In the genomic region with DNA sequence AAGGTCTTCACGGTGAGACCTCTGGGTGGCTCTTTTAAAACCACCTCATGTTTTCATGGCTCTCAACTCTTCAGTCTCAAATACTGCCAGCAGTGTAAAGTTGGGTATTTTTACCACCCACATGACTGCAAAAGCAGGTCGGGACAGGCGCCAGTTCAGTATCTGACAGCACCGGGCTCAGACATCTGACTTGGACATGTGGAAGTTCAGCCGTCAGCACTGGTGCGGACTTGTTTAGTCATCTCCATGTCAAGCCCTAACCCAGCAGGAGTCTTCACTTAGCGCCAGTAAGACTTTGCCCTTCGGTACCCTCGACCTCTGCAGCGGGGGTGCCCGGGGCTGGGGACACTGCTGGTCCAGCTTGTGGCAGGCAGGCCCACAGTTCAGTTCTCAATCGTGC, we compare ENCODE assay signal across 11 mouse cellular contexts. TPM values are rescaled to one million over a fixed set of nuclear protein-coding genes. Genes with fewer than 3 reads are reported as not detected.
DNase-seq lines count a peak whose midpoint lies in the region; ATAC-seq and TF ChIP-seq lines count a peak whose summit lies in the region.
"Had no signal": no experiment of that assay in that cellular context is flagged by ENCODE, and none has a peak within 500 bp of the region (broad histone marks: within the 10 kb centered on the region; RNA-seq: fewer than 3 reads in every experiment).

No protein-coding gene starts in this region.

- ATAC-seq in heart, embryonic 12.5 days (ENCODE audit: insufficient number of reproducible peaks, low FRiP score): peak; percentile 26; the same call in 1 of the 2 replicates
- no peak for ATAC-seq in limb, embryonic 15.5 days (ENCODE audit: insufficient number of reproducible peaks, low FRiP score, low TSS enrichment, low read depth)

- H3K4me3 ChIP-seq in gastrocnemius, adult 2 months: no peak overlapping the region
- H3K4me3 ChIP-seq in heart, embryonic 12.5 days: no peak overlapping the region
- no peak overlapping the region for H3K4me3 ChIP-seq in limb, embryonic 15.5 days
- H3K4me3 ChIP-seq: hindbrain, embryonic 15.5 days had no signal

- H3K9me3 ChIP-seq in heart, embryonic 12.5 days (replicated peaks): no peaks in the 10 kb centered on the region
- H3K9me3 ChIP-seq in limb, embryonic 15.5 days: no peaks in the 10 kb centered on the region
- H3K9me3 ChIP-seq: hindbrain, embryonic 15.5 days had no signal

- DNase-seq in left cerebral cortex, postnatal 14 days (ENCODE audit: low spot score in 2 of 2): peak; percentile 53 to 75
- DNase-seq in left cerebral cortex, postnatal 4 days: no peak
- DNase-seq in gastrocnemius, adult 2 months: peak; percentile 90
- DNase-seq in thymus, postnatal 0 days (ENCODE audit: low spot score): no peak
- DNase-seq in layer of hippocampus, postnatal 25 days (ENCODE audit: extremely low spot score in 1 of 2, low spot score in 1 of 2): no peak
- no peak for DNase-seq in embryo, embryonic 10 days (ENCODE audit: low spot score)
- DNase-seq: retina, postnatal 1 day had no signal

- H3K9ac ChIP-seq in heart, embryonic 12.5 days: peak overlapping the region; percentile 43; the same call in 1 of the 2 replicates
- H3K9ac ChIP-seq in limb, embryonic 15.5 days: no peak overlapping the region
- H3K9ac ChIP-seq: hindbrain, embryonic 15.5 days had no signal

- peak overlapping the region; percentile 97 for H3K27ac ChIP-seq in gastrocnemius, adult 2 months
- H3K27ac ChIP-seq in heart, embryonic 12.5 days (ENCODE audit: poor library complexity, severe bottlenecking): peak overlapping the region; percentile 85
- peak overlapping the region; percentile 27; the same call in 1 of the 2 replicates for H3K27ac ChIP-seq in limb, embryonic 15.5 days

- H3K36me3 ChIP-seq in heart, embryonic 12.5 days: peaks cover 37% of the 10 kb centered on the region
- H3K36me3 ChIP-seq in limb, embryonic 15.5 days: peaks cover 58% of the 10 kb centered on the region

- peak overlapping the region; percentile 24; the same call in 1 of the 2 replicates for H3K4me2 ChIP-seq in heart, embryonic 12.5 days
- no peak overlapping the region for H3K4me2 ChIP-seq in limb, embryonic 15.5 days
- H3K4me2 ChIP-seq: hindbrain, embryonic 15.5 days had no signal

- intact Hi-C loops in left cerebral cortex, postnatal 14 days (cut with DNase I): loop anchor here (5.0 kb wide), 1 partner anchor 35 kb away; a partner anchor contains a TSS
- intact Hi-C loops in left cerebral cortex, postnatal 4 days (cut with DNase I): no loop called here
- intact Hi-C loops in gastrocnemius, adult 2 months (cut with DNase I): loop anchor here (5.0 kb wide), 1 partner anchor 35 kb away; a partner anchor contains a TSS

- TF ChIP-seq CTCF in gastrocnemius, adult 2 months (IDR thresholded peaks at IDR 0.05): no peak

- H3K4me1 ChIP-seq in heart, embryonic 12.5 days (replicated peaks): peaks cover 75% of the 10 kb centered on the region
- peaks cover 22% of the 10 kb centered on the region for H3K4me1 ChIP-seq in limb, embryonic 15.5 days
- H3K4me1 ChIP-seq: hindbrain, embryonic 15.5 days had no signal

- 42% methylated on average over 12 of the region's 12 CpGs for WGBS in heart, embryonic 12.5 days
- 57% methylated on average over 12 of the region's 12 CpGs for WGBS in limb, embryonic 15.5 days

- no peaks in the 10 kb centered on the region for H3K27me3 ChIP-seq in heart, embryonic 12.5 days (replicated peaks)
- no peaks in the 10 kb centered on the region for H3K27me3 ChIP-seq in limb, embryonic 15.5 days
- H3K27me3 ChIP-seq: hindbrain, embryonic 15.5 days had no signal

RNA-seq across cellular contexts. Expression of a gene that starts 21.7 kb away (rescaled TPM):
- 10 to 100 TPM; 92.2 to 97.5 TPM for total RNA-seq in left cerebral cortex, postnatal 14 days (2021)
- 10 to 100 TPM; 61.2 to 61.6 TPM for total RNA-seq in left cerebral cortex, postnatal 4 days (2021)
- 1 to 10 TPM; 3.0 to 3.3 TPM for total RNA-seq in gastrocnemius, adult 2 months (2021)
- 13.2 and 14.9 TPM in 2 replicates for polyA plus RNA-seq in heart, embryonic 12.5 days (2016; fragmentation: Nextera tagmentation; extraction: Ambion mirVana)
- 28.4 TPM in 2 replicates for polyA plus RNA-seq in limb, embryonic 15.5 days (2015; fragmentation: Nextera tagmentation; extraction: Ambion mirVana)
- polyA plus RNA-seq in thymus, postnatal 0 days (2015; fragmentation: Nextera tagmentation; extraction: Ambion mirVana): 109 and 111 TPM in 2 replicates
- 10 to 100 TPM; 65.6 to 69.5 TPM for total RNA-seq in layer of hippocampus, postnatal 25 days (2021)

RNA-seq across cellular contexts. Expression of a gene that starts 31.0 kb away (rescaled TPM):
- total RNA-seq in left cerebral cortex, postnatal 14 days (2021): 10 to 100 TPM; 40.0 to 47.9 TPM
- 10 to 100 TPM; 43.6 to 45.5 TPM for total RNA-seq in left cerebral cortex, postnatal 4 days (2021)
- total RNA-seq in gastrocnemius, adult 2 months (2021): 10 to 100 TPM; 29.6 to 34.1 TPM
- 188 and 194 TPM in 2 replicates for polyA plus RNA-seq in heart, embryonic 12.5 days (2016; fragmentation: Nextera tagmentation; extraction: Ambion mirVana)
- 161 and 167 TPM in 2 replicates for polyA plus RNA-seq in limb, embryonic 15.5 days (2015; fragmentation: Nextera tagmentation; extraction: Ambion mirVana)
- 356 and 471 TPM in 2 replicates for polyA plus RNA-seq in thymus, postnatal 0 days (2015; fragmentation: Nextera tagmentation; extraction: Ambion mirVana)
- 10 to 100 TPM; 33.6 to 35.7 TPM for total RNA-seq in layer of hippocampus, postnatal 25 days (2021)

RNA-seq across cellular contexts. Expression of a gene that starts 36.0 kb away (rescaled TPM):
- 100 to 1,000 TPM; 514 to 519 TPM for total RNA-seq in left cerebral cortex, postnatal 14 days (2021)
- total RNA-seq in left cerebral cortex, postnatal 4 days (2021): 100 to 1,000 TPM; 506 to 527 TPM
- 100 to 1,000 TPM; 222 to 261 TPM for total RNA-seq in gastrocnemius, adult 2 months (2021)
- polyA plus RNA-seq in heart, embryonic 12.5 days (2016; fragmentation: Nextera tagmentation; extraction: Ambion mirVana): 106 and 110 TPM in 2 replicates
- 84.9 and 85.0 TPM in 2 replicates for polyA plus RNA-seq in limb, embryonic 15.5 days (2015; fragmentation: Nextera tagmentation; extraction: Ambion mirVana)
- 80.5 and 87.8 TPM in 2 replicates for polyA plus RNA-seq in thymus, postnatal 0 days (2015; fragmentation: Nextera tagmentation; extraction: Ambion mirVana)
- 100 to 1,000 TPM; 534 to 560 TPM for total RNA-seq in layer of hippocampus, postnatal 25 days (2021)

RNA-seq across cellular contexts. Expression of a gene that starts 47.8 kb away (rescaled TPM):
- total RNA-seq in left cerebral cortex, postnatal 14 days (2021): not detected
- total RNA-seq in left cerebral cortex, postnatal 4 days (2021): not detected
- total RNA-seq in gastrocnemius, adult 2 months (2021): 1 to 10 TPM in 1 of 2 experiments, not detected in 1; 1.4 TPM
- polyA plus RNA-seq in heart, embryonic 12.5 days (2016; fragmentation: Nextera tagmentation; extraction: Ambion mirVana): not detected in 2 replicates
- not detected in 2 replicates for polyA plus RNA-seq in limb, embryonic 15.5 days (2015; fragmentation: Nextera tagmentation; extraction: Ambion mirVana)
- not detected in 2 replicates for polyA plus RNA-seq in thymus, postnatal 0 days (2015; fragmentation: Nextera tagmentation; extraction: Ambion mirVana)
- 1 to 10 TPM in 1 of 2 experiments, not detected in 1; 1.5 TPM for total RNA-seq in layer of hippocampus, postnatal 25 days (2021)
- polyA plus RNA-seq: hindbrain, embryonic 15.5 days; lung, embryonic 16.5 days had no signal

RNA-seq across cellular contexts. Expression of a gene that starts 49.2 kb away (rescaled TPM):
- total RNA-seq in left cerebral cortex, postnatal 14 days (2021): 100 to 1,000 TPM; 387 to 414 TPM
- 100 to 1,000 TPM; 695 to 751 TPM for total RNA-seq in left cerebral cortex, postnatal 4 days (2021)
- 100 to 1,000 TPM; 342 to 407 TPM for total RNA-seq in gastrocnemius, adult 2 months (2021)
- polyA plus RNA-seq in heart, embryonic 12.5 days (2016; fragmentation: Nextera tagmentation; extraction: Ambion mirVana): 611 and 625 TPM in 2 replicates
- 793 and 967 TPM in 2 replicates for polyA plus RNA-seq in limb, embryonic 15.5 days (2015; fragmentation: Nextera tagmentation; extraction: Ambion mirVana)
- 1,579 and 1,606 TPM in 2 replicates for polyA plus RNA-seq in thymus, postnatal 0 days (2015; fragmentation: Nextera tagmentation; extraction: Ambion mirVana)
- 100 to 1,000 TPM; 437 to 494 TPM for total RNA-seq in layer of hippocampus, postnatal 25 days (2021)

Comparison
In these comparisons a context has a peak if more than half of its experiments do, and no peak if none do; other contexts are left out.
1. DNase-seq: peak in left cerebral cortex, postnatal 14 days (2 of 2) and gastrocnemius, adult 2 months (single experiment); none in left cerebral cortex, postnatal 4 days (single experiment), thymus, postnatal 0 days (single experiment), layer of hippocampus, postnatal 25 days (0 of 2) and embryo, embryonic 10 days (single experiment).
2. H3K27ac ChIP-seq: peak in every context shown above with its lines; median percentile 97 in gastrocnemius, adult 2 months; 85 in heart, embryonic 12.5 days; 27 in limb, embryonic 15.5 days.
3. RNA of a gene that starts 21.7 kb away (total RNA-seq): 92.2 to 97.5 TPM in left cerebral cortex, postnatal 14 days, 65.6 to 69.5 TPM in layer of hippocampus, postnatal 25 days and 61.2 to 61.6 TPM in left cerebral cortex, postnatal 4 days; 3.0 to 3.3 TPM in gastrocnemius, adult 2 months; every median in the first group is over 10 times any median in the second.